Mouse (Mus musculus) MEL (cell line): ENCODE measurements at regions not wholly inside any gene's neighbourhood (a gene's known extent, or its start where the extent isn't known, plus 50 kb on each side); places are given as distances from the start of the nearest gene placed in this dataset.

Experiments
- DNase-seq: peaks from one replicate; pipeline ENCODE4 v3.0.0; 2011; ENCODE audit warnings: low read depth, low spot score
- H3K27ac ChIP-seq: 2 replicates; pipeline ENCODE4 v1.5.1; 2012; ENCODE audit warnings: low read depth, mild to moderate bottlenecking, control low read depth, low read length, moderate library complexity; ENCODE audit not compliant: control insufficient read depth
- H3K27me3 ChIP-seq, 2 experiments: fragments of 150-350 bp in 1 of 2; sonication (generic) in 1 of 2; 2 replicates each; pipeline ENCODE4 v1.6.1; 2012; ENCODE audit warnings: low read length in 2 of 2, mild to moderate bottlenecking in 2 of 2, improper control_type of control experiment in 1 of 2, moderate library complexity in 1 of 2; ENCODE audit not compliant: insufficient read depth in 2 of 2, control insufficient read depth in 1 of 2
- H3K36me3 ChIP-seq, 2 experiments: 2 replicates each; pipeline ENCODE4 v1.6.1; 2012 to 2014; ENCODE audit warnings: low read length in 2 of 2, improper control_type of control experiment in 1 of 2, inconsistent platforms in 1 of 2, mild to moderate bottlenecking in 1 of 2; ENCODE audit not compliant: insufficient read depth in 2 of 2, control insufficient read depth in 1 of 2
- H3K4me1 ChIP-seq, 2 experiments: fragments of 150-350 bp in 1 of 2; sonication (generic) in 1 of 2; 2 replicates each; pipeline ENCODE4 v1.6.1; 2012; ENCODE audit warnings: low read length in 2 of 2, improper control_type of control experiment in 1 of 2, mild to moderate bottlenecking in 1 of 2; ENCODE audit not compliant: insufficient read depth in 2 of 2, control insufficient read depth in 1 of 2
- H3K4me3 ChIP-seq, 2 experiments: fragments of 150-350 bp in 1 of 2; sonication (generic) in 1 of 2; 2 replicates each; pipeline ENCODE4 v1.5.1; 2012; ENCODE audit warnings: low read depth in 2 of 2, low read length in 2 of 2, mild to moderate bottlenecking in 2 of 2, moderate library complexity in 2 of 2, control low read depth in 1 of 2, improper control_type of control experiment in 1 of 2; ENCODE audit not compliant: control insufficient read depth in 1 of 2, insufficient read depth in 1 of 2
- H3K79me2 ChIP-seq: 2 replicates; pipeline ENCODE4 v1.6.1; 2012; ENCODE audit warnings: mild to moderate bottlenecking, low read length, moderate library complexity; ENCODE audit not compliant: control insufficient read depth, poor library complexity, insufficient read depth
- H3K9ac ChIP-seq: 2 replicates; pipeline ENCODE4 v1.6.1; 2012; ENCODE audit warnings: low read depth, mild to moderate bottlenecking, control low read depth, low read length, moderate library complexity; ENCODE audit not compliant: control insufficient read depth, poor library complexity, severe bottlenecking
- H3K9me3 ChIP-seq: fragments of 150-350 bp; sonication (generic); replicated peaks from 2 replicates; pipeline ENCODE4 v1.6.1; 2012; ENCODE audit warnings: mild to moderate bottlenecking, low read length, improper control_type of control experiment, moderate library complexity; ENCODE audit not compliant: insufficient read depth
- CTCF ChIP-seq, 3 experiments: IDR thresholded peaks in 2 of 3; conservative IDR thresholded peaks in 1 of 3; 2 replicates each; pipeline ENCODE4 v1.5.1; 2011 to 2012; ENCODE audit warnings: low read length in 3 of 3, low read depth in 2 of 3, mild to moderate bottlenecking in 2 of 3, improper control_type of control experiment in 1 of 3, inconsistent platforms in 1 of 3, mixed read lengths in 1 of 3, moderate library complexity in 1 of 3; ENCODE audit not compliant: control insufficient read depth in 1 of 3, insufficient read depth in 1 of 3, poor library complexity in 1 of 3, severe bottlenecking in 1 of 3
- E2F4 ChIP-seq: IDR thresholded peaks from 2 replicates; pipeline ENCODE4 v1.6.1; 2011; ENCODE audit warnings: low read depth, low read length, improper control_type of control experiment, borderline replicate concordance
- GATA1 ChIP-seq: IDR thresholded peaks from 2 replicates; pipeline ENCODE4 v1.6.1; 2011; ENCODE audit warnings: low read depth, low read length, improper control_type of control experiment
- JUND ChIP-seq: IDR thresholded peaks from 2 replicates; pipeline ENCODE4 v1.6.1; 2011; ENCODE audit warnings: low read depth, mild to moderate bottlenecking, improper control_type of control experiment, low read length
- MAX ChIP-seq: IDR thresholded peaks from 2 replicates; pipeline ENCODE4 v1.6.1; 2011; ENCODE audit warnings: low read length, improper control_type of control experiment
- MAZ ChIP-seq: IDR thresholded peaks from 2 replicates; pipeline ENCODE4 v1.6.1; 2012; ENCODE audit warnings: low read depth, mild to moderate bottlenecking, inconsistent platforms, low read length, improper control_type of control experiment
- MEF2A ChIP-seq: IDR thresholded peaks from 2 replicates; pipeline ENCODE4 v1.6.1; 2014; ENCODE audit warnings: low read depth, mild to moderate bottlenecking, inconsistent platforms, low read length, improper control_type of control experiment; ENCODE audit not compliant: poor library complexity, insufficient replicate concordance, severe bottlenecking; ENCODE audit errors: extremely low read depth
- MYB ChIP-seq: IDR thresholded peaks from 2 replicates; pipeline ENCODE4 v1.6.1; 2011; ENCODE audit warnings: mild to moderate bottlenecking, low read depth, low read length, improper control_type of control experiment
- MYC ChIP-seq: IDR thresholded peaks from 2 replicates; pipeline ENCODE4 v1.6.1; 2011; ENCODE audit warnings: low read depth, mild to moderate bottlenecking, low read length, improper control_type of control experiment, moderate library complexity
- NELFE ChIP-seq: IDR thresholded peaks from 2 replicates; pipeline ENCODE4 v1.6.1; 2011; ENCODE audit warnings: low read depth, low read length, improper control_type of control experiment
- POLR2A ChIP-seq, 2 experiments: IDR thresholded peaks; 2 replicates each; pipeline ENCODE4 v1.6.1; 2011 to 2012; ENCODE audit warnings: low read length in 2 of 2, mild to moderate bottlenecking in 2 of 2, control low read depth in 1 of 2, improper control_type of control experiment in 1 of 2, low read depth in 1 of 2, moderate library complexity in 1 of 2; ENCODE audit not compliant: control insufficient read depth in 1 of 2, insufficient read depth in 1 of 2, poor library complexity in 1 of 2
- POLR2AphosphoS2 ChIP-seq: IDR thresholded peaks from 2 replicates; pipeline ENCODE4 v1.6.1; 2011; ENCODE audit warnings: low read length, improper control_type of control experiment
- POLR2AphosphoS5 ChIP-seq: IDR thresholded peaks from 2 replicates; pipeline ENCODE4 v1.6.1; 2012; ENCODE audit warnings: low read depth, borderline replicate concordance, mild to moderate bottlenecking, inconsistent platforms, low read length, moderate library complexity, mixed read lengths
- SIN3A ChIP-seq: IDR thresholded peaks from 2 replicates; pipeline ENCODE4 v1.6.1; 2012; ENCODE audit warnings: low read length, improper control_type of control experiment, inconsistent platforms
- TAL1 ChIP-seq: IDR thresholded peaks from 2 replicates; pipeline ENCODE4 v1.6.1; 2012; ENCODE audit warnings: mild to moderate bottlenecking, inconsistent platforms, low read length, moderate library complexity, mixed read lengths
- TBP ChIP-seq: IDR thresholded peaks from 2 replicates; pipeline ENCODE4 v1.8.0; 2011; ENCODE audit warnings: low read depth, low read length, improper control_type of control experiment
- USF2 ChIP-seq, 2 experiments: IDR thresholded peaks; 2 replicates each; pipeline ENCODE4 v1.6.1; 2011 to 2012; ENCODE audit warnings: improper control_type of control experiment in 2 of 2, low read length in 2 of 2, borderline replicate concordance in 1 of 2, inconsistent platforms in 1 of 2, low read depth in 1 of 2, mild to moderate bottlenecking in 1 of 2; ENCODE audit not compliant: insufficient read depth in 1 of 2
- ZC3H11A ChIP-seq: IDR thresholded peaks from 2 replicates; pipeline ENCODE4 v1.6.1; 2012; ENCODE audit warnings: low read depth, mild to moderate bottlenecking, inconsistent platforms, low read length, improper control_type of control experiment
- ZNF384 ChIP-seq: IDR thresholded peaks from 2 replicates; pipeline ENCODE4 v1.6.1; 2012; ENCODE audit warnings: low read depth, mild to moderate bottlenecking, inconsistent platforms, low read length, improper control_type of control experiment

DNA sequence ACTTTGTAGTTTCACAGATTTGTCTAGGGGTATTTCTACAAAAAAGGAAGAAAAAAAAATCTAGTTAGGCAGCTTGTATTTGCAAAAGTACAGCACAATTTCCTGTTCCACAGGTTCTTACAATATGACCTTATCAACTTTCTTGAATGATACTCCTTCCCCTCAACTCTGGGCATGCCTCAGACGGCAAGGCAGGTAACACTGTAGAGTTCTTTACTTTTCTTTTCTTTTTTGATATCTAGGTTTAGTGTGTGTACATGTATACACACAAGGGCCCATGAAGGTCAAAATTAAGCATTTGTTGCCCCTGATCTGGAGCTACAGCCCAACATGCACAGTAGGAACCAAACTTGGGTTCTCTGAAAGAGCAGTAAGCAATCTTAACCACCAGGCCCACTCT lies 381.4 kb upstream of the Acvr2a start:
- Histone ChIP-seq H3K27ac (no peak overlapping the region), H3K9ac (no peak overlapping the region), H3K79me2 (no peaks in the 10 kb centered on the region), H3K27me3 (no peaks in the 10 kb centered on the region), H3K4me3 (no peak overlapping the region), H3K9me3 (no peaks in the 10 kb centered on the region), H3K4me1 (no peaks in the 10 kb centered on the region), H3K36me3 (no peaks in the 10 kb centered on the region)
- DNase-seq: no peak
- TF ChIP-seq GATA1 (no peak), POLR2A (IDR thresholded peaks at IDR 0.05; ENCODE audit: control insufficient read depth in 1 of 2, insufficient read depth in 1 of 2, low read depth in 1 of 2, low read length in 2 of 2, poor library complexity in 1 of 2) (no peak), MEF2A (no peak), TAL1 (no peak), SIN3A (no peak), ZNF384 (no peak), POLR2AphosphoS2 (no peak), MAZ (no peak), MAX (no peak), MYB (no peak), NELFE (no peak)
- TF ChIP-seq, all 39 proteins: peak for 0

DNA sequence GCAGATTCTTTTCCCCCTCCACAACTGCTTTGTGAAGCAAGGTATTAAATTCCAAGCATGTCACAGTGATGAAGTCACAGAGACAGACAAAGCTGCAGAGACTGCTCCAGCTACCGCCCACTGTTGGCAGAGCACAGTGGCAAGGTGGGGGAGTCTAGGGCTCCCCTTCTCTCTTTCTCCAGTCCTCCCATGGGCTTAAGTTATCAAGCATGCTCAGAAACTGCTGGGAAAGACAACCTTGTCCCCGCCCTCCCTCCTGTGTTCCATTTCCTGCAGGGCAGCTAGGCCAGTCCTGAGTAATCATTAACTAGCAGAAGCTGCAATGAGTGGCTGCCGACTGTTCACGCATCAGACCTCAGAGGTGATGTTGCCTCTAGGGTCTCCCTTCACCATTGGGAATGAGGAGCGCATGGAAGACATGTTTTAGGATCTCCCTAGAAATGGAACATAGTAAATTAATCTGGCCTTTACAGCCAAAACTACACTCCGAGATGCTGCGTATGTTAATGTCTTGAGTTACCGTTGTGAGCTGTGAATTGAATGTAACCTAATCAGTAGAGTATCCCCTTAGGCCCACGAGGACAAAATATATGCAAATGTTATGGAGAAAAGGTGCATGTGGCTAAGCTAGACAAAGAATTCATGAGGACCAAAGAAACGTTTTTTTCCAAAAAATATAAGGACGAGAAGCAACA lies 372.5 kb upstream of the Acvr2a start:
- no peaks in the 10 kb centered on the region for H3K4me1 ChIP-seq
- no peaks in the 10 kb centered on the region for H3K79me2 ChIP-seq
- no peaks in the 10 kb centered on the region for H3K36me3 ChIP-seq
- H3K27ac ChIP-seq: no peak overlapping the region
- H3K4me3 ChIP-seq: no peak overlapping the region
- no peaks in the 10 kb centered on the region for H3K27me3 ChIP-seq
- no peaks in the 10 kb centered on the region for H3K9me3 ChIP-seq
- TF ChIP-seq MAX (no peak), USF2 (IDR thresholded peaks at IDR 0.05; ENCODE audit: borderline replicate concordance in 1 of 2, insufficient read depth in 1 of 2, low read depth in 1 of 2, low read length in 2 of 2) (no peak), TBP (no peak), JUND (no peak), GATA1 (no peak), MYB (no peak), MYC (no peak), ZC3H11A (no peak), NELFE (no peak), CTCF (IDR thresholded peaks at IDR 0.05 in 2 of 3, conservative IDR thresholded peaks at IDR 0.05 in 1 of 3; ENCODE audit: control insufficient read depth in 1 of 3, insufficient read depth in 1 of 3, low read depth in 2 of 3, low read length in 3 of 3, poor library complexity in 1 of 3, severe bottlenecking in 1 of 3) (no peak), E2F4 (no peak), POLR2AphosphoS2 (no peak), POLR2AphosphoS5 (no peak), SIN3A (no peak)
- TF ChIP-seq, all 39 proteins: peak for 0
- H3K9ac ChIP-seq: no peak overlapping the region
- no peak for DNase-seq
